Mouse (Mus musculus) retina, postnatal 7 days (tissue): ENCODE results near the gene Plppr4.

Experiments
- DNase-seq: peaks from one replicate; pipeline ENCODE4 v3.0.0-alpha.2; 2012; ENCODE audit warnings: low read depth, low spot score

The Plppr4 gene

GRCm38 (mm10) chr3:117360528-117360927 is at the start of gene Plppr4:
Plppr4 (minus strand) TSS chr3:117360876.
- DNase-seq: no peak

- DNase-seq: no peak
These were observed 45.1 kb upstream of the Plppr4 start for GRCm38 (mm10) chr3:117405821-117406220.

GRCm38 (mm10) chr3:117403740-117404139 is 43.1 kb upstream of the Plppr4 start:
- no peak for DNase-seq

GRCm38 (mm10) chr3:117366041-117366440 is 5.4 kb upstream of the Plppr4 start:
- no peak for DNase-seq

GRCm38 (mm10) chr3:117359686-117360521 is 772 bp downstream of the Plppr4 start:
- peak; percentile 40 for DNase-seq

GRCm38 (mm10) chr3:117358981-117359628 is 1.6 kb downstream of the Plppr4 start:
- DNase-seq: no peak

GRCm38 (mm10) chr3:117357367-117357766 is 3.3 kb downstream of the Plppr4 start:
- DNase-seq: no peak

GRCm38 (mm10) chr3:117353940-117354339 is 6.7 kb downstream of the Plppr4 start:
- DNase-seq: no peak

- DNase-seq: no peak
These were observed 14.3 kb downstream of the Plppr4 start for GRCm38 (mm10) chr3:117346351-117346750.

- no peak for DNase-seq
These were observed 29.2 kb downstream of the Plppr4 start for GRCm38 (mm10) chr3:117331502-117331901.

GRCm38 (mm10) chr3:117329485-117329884 is 31.2 kb downstream of the Plppr4 start:
- no peak for DNase-seq

GRCm38 (mm10) chr3:117326551-117326950 is 34.1 kb downstream of the Plppr4 start:
- no peak for DNase-seq

- no peak for DNase-seq
These were observed 41.0 kb downstream of the Plppr4 start for GRCm38 (mm10) chr3:117319671-117320070.

GRCm38 (mm10) chr3:117313339-117313738 is 47.3 kb downstream of the Plppr4 start:
- no peak for DNase-seq

GRCm38 (mm10) chr3:117312097-117312496 is 48.6 kb downstream of the Plppr4 start:
- DNase-seq: no peak

GRCm38 (mm10) chr3:117310801-117311368 is 49.8 kb downstream of the Plppr4 start:
- no peak for DNase-seq

- DNase-seq: no peak
These were observed 51.1 kb downstream of the Plppr4 start for GRCm38 (mm10) chr3:117309580-117309910.

GRCm38 (mm10) chr3:117308895-117309579 is 51.6 kb downstream of the Plppr4 start:
- no peak for DNase-seq

GRCm38 (mm10) chr3:117307555-117307954 is 53.1 kb downstream of the Plppr4 start:
- DNase-seq: no peak

GRCm38 (mm10) chr3:117304037-117304436 is 56.6 kb downstream of the Plppr4 start:
- DNase-seq: no peak

GRCm38 (mm10) chr3:117300735-117301271 is 59.9 kb downstream of the Plppr4 start:
- DNase-seq: no peak

GRCm38 (mm10) chr3:117297735-117298134 is 62.9 kb downstream of the Plppr4 start:
- DNase-seq: no peak
